Mouse (Mus musculus): ENCODE results near the gene Ak5.

- TF ChIP-seq CTCF (IDR thresholded peaks at IDR 0.05; ENCODE audit: borderline replicate concordance, extremely low read depth, insufficient read depth, insufficient read length) (no peak), POLR2A (IDR thresholded peaks at IDR 0.05; ENCODE audit: borderline replicate concordance, extremely low read depth, insufficient read depth, insufficient read length, poor library complexity, severe bottlenecking) (no peak)
These were observed 38.7 kb upstream of the Ak5 start for GRCm38 (mm10) chr3:152706901-152707300.

All from brain, embryonic 14.5 days (tissue).